Mouse (Mus musculus) heart, postnatal 0 days (tissue): ENCODE results near the gene Tjp3. TPM values are rescaled to one million over a fixed set of nuclear protein-coding genes. Genes with fewer than 3 reads are reported as not detected.

Experiments
- ATAC-seq: fragments of 200-750 bp; cut with Nextera tagmentation; 2 replicates; pipeline ENCODE4 v1.8.0; 2017; ENCODE audit warnings: low read depth, moderate number of reproducible peaks, moderate library complexity; ENCODE audit not compliant: insufficient read depth
- DNase-seq: peaks from one replicate; pipeline ENCODE4 v3.0.0-alpha.2; 2016; ENCODE audit warnings: low spot score
- H3K27ac ChIP-seq: fragments of 300-500 bp; sonication (generic); 2 replicates; pipeline ENCODE4 v1.5.1; 2014; ENCODE audit warnings: low read depth, mild to moderate bottlenecking
- H3K27me3 ChIP-seq: fragments of 300-500 bp; sonication (generic); 2 replicates; pipeline ENCODE4 v1.6.1; 2014; ENCODE audit warnings: low read length, mixed read lengths; ENCODE audit not compliant: control insufficient read depth, insufficient read depth
- H3K36me3 ChIP-seq: fragments of 300-500 bp; sonication (generic); replicated peaks from 2 replicates; pipeline ENCODE4 v1.6.1; 2014; ENCODE audit warnings: low read length, mixed read lengths; ENCODE audit not compliant: control insufficient read depth, insufficient read depth
- H3K4me1 ChIP-seq: fragments of 300-500 bp; sonication (generic); 2 replicates; pipeline ENCODE4 v1.6.1; 2014; ENCODE audit warnings: antibody characterized with exemption; ENCODE audit not compliant: control insufficient read depth, insufficient read depth
- H3K4me2 ChIP-seq: fragments of 300-500 bp; sonication (generic); 2 replicates; pipeline ENCODE4 v1.6.1; 2014; ENCODE audit warnings: low read depth, mild to moderate bottlenecking, low read length, moderate library complexity
- H3K4me3 ChIP-seq: fragments of 300-500 bp; sonication (generic); 2 replicates; pipeline ENCODE4 v1.5.1; 2014; ENCODE audit warnings: low read depth, low read length
- H3K9ac ChIP-seq: fragments of 300-500 bp; sonication (generic); replicated peaks from 2 replicates; pipeline ENCODE4 v1.6.1; 2014; ENCODE audit warnings: low read depth, low read length, mixed read lengths
- H3K9me3 ChIP-seq: fragments of 300-500 bp; sonication (generic); replicated peaks from 2 replicates; pipeline ENCODE4 v1.6.1; 2016; ENCODE audit warnings: low read length; ENCODE audit not compliant: control insufficient read depth
- CTCF ChIP-seq: IDR thresholded peaks from 2 replicates; pipeline ENCODE4 v1.5.1; 2016; ENCODE audit warnings: antibody characterized with exemption, control low read depth, low read depth
- EP300 ChIP-seq: IDR thresholded peaks from 2 replicates; pipeline ENCODE4 v1.6.1; 2016; ENCODE audit warnings: antibody characterized with exemption, low read depth
- WGBS: fragments of 180-500 bp; shearing (Covaris S2); extraction: QIAGEN DNeasy Blood & Tissue Kit; methylation state at CpG from one replicate; pipeline ENCODE4 v1.1.7; 2014; 5-methylcytosine and 5-hydroxymethylcytosine counted together
- polyA plus RNA-seq: library from polyadenylated mRNA; unstranded; fragments of >200 nt; fragmentation: Nextera tagmentation; extraction: Ambion mirVana; gene quantifications from 2 replicates; pipeline ENCODE4 v1.2.1, GENCODE M21; 2015
- total RNA-seq: library from RNA; depleted of rRNA; stranded (reverse); fragments of >200 nt; gene quantifications from 2 replicates; pipeline ENCODE4 v1.2.3, GENCODE M21; 2014; ENCODE audit warnings: low replicate concordance

Gene Tjp3
- total and polyA plus RNA-seq, 2 experiments from 2014 or later: 0.51 to 2.3 TPM

DNA sequence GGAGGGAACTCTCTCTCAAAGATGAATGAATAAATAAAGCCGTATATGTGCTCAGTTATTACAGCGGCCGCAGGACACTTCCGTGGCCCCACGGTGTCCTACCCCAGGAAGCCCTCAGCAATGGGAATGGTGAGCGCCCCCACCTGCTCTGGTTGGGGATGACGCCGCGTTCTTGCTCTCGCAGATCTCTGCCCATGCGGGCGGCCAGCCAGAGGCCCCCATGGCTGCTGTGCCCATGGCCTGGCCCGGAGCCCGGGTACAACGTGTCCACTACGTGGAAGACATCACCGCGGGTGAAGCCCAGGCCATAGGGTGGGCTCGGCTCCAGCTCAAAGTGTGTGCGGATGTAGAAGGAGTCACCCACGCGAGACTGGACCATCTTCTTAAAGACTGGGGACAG, 13.7 kb downstream of the Tjp3 start:
- H3K9me3 ChIP-seq: no peaks in the 10 kb centered on the region
- no peak overlapping the region for H3K4me2 ChIP-seq
- ATAC-seq (no peak), DNase-seq (no peak)
- H3K9ac ChIP-seq: no peak overlapping the region
- 63% methylated on average over 22 of the region's 22 CpGs for WGBS
- TF ChIP-seq CTCF (no peak), EP300 (no peak)
- H3K27ac ChIP-seq: no peak overlapping the region
- H3K4me1 ChIP-seq: no peaks in the 10 kb centered on the region
- H3K4me3 ChIP-seq: no peak overlapping the region
- H3K36me3 ChIP-seq: peaks cover 12% of the 10 kb centered on the region
- H3K27me3 ChIP-seq: peaks cover 18% of the 10 kb centered on the region

DNA sequence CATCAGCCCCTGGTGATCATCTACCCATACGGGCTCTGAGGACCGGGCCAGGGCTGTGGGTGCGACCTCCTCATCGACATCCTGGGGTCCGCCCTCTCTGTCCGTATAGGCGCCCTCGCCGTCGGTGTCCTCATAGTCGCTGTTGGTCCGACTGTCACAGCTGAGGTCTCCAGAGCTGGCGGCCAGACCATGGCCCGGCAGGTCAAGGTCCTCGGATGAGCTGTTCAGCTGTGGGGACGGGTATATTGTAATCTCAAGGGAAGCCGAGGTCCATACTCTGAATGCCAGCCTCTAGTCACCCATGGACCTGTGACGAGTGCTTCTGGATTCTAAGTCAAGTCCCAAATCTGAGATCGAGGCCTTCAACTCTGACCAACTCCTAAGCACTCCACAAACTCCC, 17.5 kb downstream of the Tjp3 start:
- DNase-seq: no peak

DNA sequence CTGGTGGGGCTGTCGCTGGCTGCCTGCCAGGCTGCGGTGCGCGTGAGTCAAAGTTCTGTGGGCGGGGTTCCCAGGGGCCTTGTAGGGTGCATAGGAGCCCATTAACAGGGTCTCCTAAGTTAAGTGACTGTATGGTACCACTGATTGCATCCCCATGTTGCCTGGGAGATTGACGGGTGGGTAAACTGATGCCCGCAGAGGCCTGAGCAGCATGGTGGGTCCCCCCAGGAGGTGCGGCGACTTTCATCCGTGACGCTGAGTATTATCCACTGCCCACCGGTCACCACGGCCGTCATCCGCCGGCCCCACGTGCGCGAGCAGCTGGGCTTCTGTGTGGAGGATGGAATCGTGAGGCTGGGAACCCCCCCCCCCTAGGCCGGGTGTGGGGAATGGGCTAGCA, 19.0 kb downstream of the Tjp3 start:
- Histone ChIP-seq H3K4me3 (no peak overlapping the region), H3K4me1 (peaks cover 7% of the 10 kb centered on the region; the same call in 1 of the 2 replicates), H3K9me3 (no peaks in the 10 kb centered on the region), H3K36me3 (peaks cover 32% of the 10 kb centered on the region), H3K4me2 (no peak overlapping the region), H3K27me3 (no peaks in the 10 kb centered on the region), H3K9ac (no peak overlapping the region), H3K27ac (no peak overlapping the region)
- ATAC-seq: no peak
- DNase-seq: no peak
- TF ChIP-seq EP300: no peak
- no peak for TF ChIP-seq CTCF
- WGBS: 94% methylated on average over 21 of the region's 21 CpGs

More for the DNA sequence above, 17.5 kb downstream of the Tjp3 start:
- no peak for ATAC-seq
- Histone ChIP-seq H3K27ac (no peak overlapping the region), H3K4me1 (peaks cover 2% of the 10 kb centered on the region; the same call in 1 of the 2 replicates), H3K36me3 (peaks cover 32% of the 10 kb centered on the region), H3K9ac (no peak overlapping the region), H3K4me3 (no peak overlapping the region), H3K4me2 (no peak overlapping the region), H3K9me3 (no peaks in the 10 kb centered on the region), H3K27me3 (no peaks in the 10 kb centered on the region)
- WGBS: 91% methylated on average over 19 of the region's 19 CpGs
- TF ChIP-seq CTCF: no peak
- TF ChIP-seq EP300: no peak

- WGBS: 77% methylated on average over 16 of the region's 16 CpGs
- ATAC-seq: no peak
- DNase-seq: no peak
- peaks cover 7% of the 10 kb centered on the region; the same call in 1 of the 2 replicates for H3K4me1 ChIP-seq
- H3K4me2 ChIP-seq: peak overlapping the region; percentile 82
- H3K27ac ChIP-seq: peak overlapping the region; percentile 66; the same call in 1 of the 2 replicates
- H3K9me3 ChIP-seq: no peaks in the 10 kb centered on the region
- H3K36me3 ChIP-seq: peaks cover 45% of the 10 kb centered on the region
- TF ChIP-seq EP300 (no peak), CTCF (no peak)
- H3K27me3 ChIP-seq: no peaks in the 10 kb centered on the region
- peak overlapping the region; percentile 86 for H3K9ac ChIP-seq
- peak overlapping the region; percentile 81 for H3K4me3 ChIP-seq
Measured at GRCm38 (mm10) chr10:81268643-81269412, 22.6 kb downstream of the Tjp3 start.

- peaks cover 7% of the 10 kb centered on the region; the same call in 1 of the 2 replicates for H3K4me1 ChIP-seq
- H3K27me3 ChIP-seq: no peaks in the 10 kb centered on the region
- 3% methylated on average over 23 of the region's 23 CpGs for WGBS
- DNase-seq: peak; percentile 94
- peak overlapping the region; percentile 81 for H3K4me3 ChIP-seq
- no peaks in the 10 kb centered on the region for H3K9me3 ChIP-seq
- peaks cover 42% of the 10 kb centered on the region for H3K36me3 ChIP-seq
- H3K27ac ChIP-seq: peak overlapping the region; percentile 66
- H3K4me2 ChIP-seq: peak overlapping the region; percentile 82
- H3K9ac ChIP-seq: peak overlapping the region; percentile 86
- TF ChIP-seq CTCF (no peak), EP300 (no peak)
- ATAC-seq: peak; percentile 59
Measured at GRCm38 (mm10) chr10:81268056-81268455, 23.3 kb downstream of the Tjp3 start.
